Mouse (Mus musculus) layer of hippocampus, postnatal 10 days (tissue): ENCODE measurements around the gene Asphd2. TPM values are rescaled to one million over a fixed set of nuclear protein-coding genes. Genes with fewer than 3 reads are reported as not detected.
A peak's percentile ranks its signal among the peaks of the same experiment; 100 is the strongest.
"Not testable (repeated sequence)": the region's sequence is repeated elsewhere in the genome, so short reads cannot be mapped to it uniquely, and the experiment has no call there.

Experiments used
- DNase-seq, 2 experiments: peaks; one replicate each; pipeline ENCODE4 v3.0.0; 2021; ENCODE audit warnings: low spot score in 2 of 2
- long read RNA-seq: library from polyadenylated mRNA; stranded (forward); transcript quantifications from one replicate; pipeline ENCODE4 v2.0.0, GENCODE M21; 2023
- total RNA-seq, 2 experiments: library from RNA; stranded (reverse); gene quantifications; 2 replicates each; pipeline ENCODE4 v1.2.3; 2021

Asphd2 gene
- total RNA-seq, result 100 to 1,000 TPM; 150 to 151 TPM
- long read RNA-seq, transcript Asphd2-201 (3 exons, 2,678 nt), result major isoform, 13 of 228 reads
- long read RNA-seq, partial matches to known transcripts, result 7 of 228 reads
- long read RNA-seq, other reads (novel, unspliced or antisense), result 208 of 228 reads

DNA sequence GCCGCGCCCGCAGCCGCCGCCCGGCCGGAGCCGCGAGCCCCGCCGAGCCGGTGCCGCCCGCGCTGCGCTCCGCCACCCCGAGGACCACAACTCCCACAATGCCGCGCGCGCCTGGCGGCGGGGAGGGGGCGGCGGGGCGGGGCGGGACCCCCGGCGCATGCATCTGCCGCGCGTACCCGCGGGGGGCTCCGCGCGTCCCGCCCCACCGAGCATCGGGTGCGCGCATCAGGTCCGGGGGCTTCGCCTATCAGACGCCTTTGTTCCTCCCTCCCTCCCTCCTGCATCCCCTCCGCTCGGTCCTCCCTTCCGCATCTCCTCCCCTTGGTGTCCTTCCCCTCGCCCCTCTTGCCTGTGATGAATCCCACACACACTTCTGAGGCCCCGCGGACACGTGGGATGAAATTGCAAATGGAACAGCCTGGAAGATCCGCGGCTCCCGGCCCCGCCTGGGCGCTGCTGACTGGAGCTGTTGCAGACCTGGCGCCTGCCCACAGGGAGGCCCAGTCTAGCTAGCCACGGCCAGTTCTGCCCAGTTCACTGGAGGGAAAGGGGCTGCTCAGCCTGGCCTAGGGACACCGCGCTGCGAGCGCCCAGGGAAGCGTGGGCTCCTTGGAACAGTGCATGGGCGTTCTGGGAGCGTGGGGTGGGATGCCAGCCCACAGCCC lies at the start of gene Asphd2:
TSS of gene Asphd2 (minus strand) at position 88 of the 665 bp plus-strand sequence.
- DNase-seq, result peak; percentile 82 to 86

GRCm38 (mm10) chr5:112438535-112438934 lies 43.9 kb upstream of the Asphd2 start:
- DNase-seq, result no peak

- DNase-seq, result peak; percentile 92
These were observed 38.3 kb upstream of the Asphd2 start for GRCm38 (mm10) chr5:112433004-112433403.

GRCm38 (mm10) chr5:112432033-112432432 lies 37.4 kb upstream of the Asphd2 start:
- no peak for DNase-seq

GRCm38 (mm10) chr5:112431120-112431775 lies 36.6 kb upstream of the Asphd2 start:
- DNase-seq, result no peak

- peak; percentile 76 to 85 for DNase-seq
These were observed 34.3 kb upstream of the Asphd2 start for GRCm38 (mm10) chr5:112428944-112429343.

GRCm38 (mm10) chr5:112427283-112427682 lies 32.6 kb upstream of the Asphd2 start:
- peak; percentile 84 to 86 for DNase-seq

DNA sequence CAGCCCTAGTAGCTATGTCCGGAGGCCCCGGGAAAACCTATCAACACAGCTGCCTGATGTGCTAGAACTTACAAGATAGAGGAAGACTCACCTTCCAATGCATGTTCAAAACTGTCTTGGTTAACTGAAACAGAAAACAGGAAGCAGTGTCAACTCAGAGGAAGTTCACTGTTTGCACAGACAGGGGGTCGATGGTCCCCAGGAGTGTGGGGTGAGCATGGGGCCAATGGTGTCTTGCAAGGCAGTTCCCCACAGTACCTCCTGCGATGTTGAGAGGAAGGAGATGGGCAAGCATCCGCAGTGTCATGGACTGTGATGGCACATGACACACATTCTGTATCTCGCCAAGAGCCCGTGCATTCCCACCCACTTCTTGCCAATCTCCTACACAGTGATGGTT lies 32.0 kb upstream of the Asphd2 start:
- no peak for DNase-seq

- no peak for DNase-seq
These were observed 24.9 kb upstream of the Asphd2 start for GRCm38 (mm10) chr5:112419535-112419934.

DNA sequence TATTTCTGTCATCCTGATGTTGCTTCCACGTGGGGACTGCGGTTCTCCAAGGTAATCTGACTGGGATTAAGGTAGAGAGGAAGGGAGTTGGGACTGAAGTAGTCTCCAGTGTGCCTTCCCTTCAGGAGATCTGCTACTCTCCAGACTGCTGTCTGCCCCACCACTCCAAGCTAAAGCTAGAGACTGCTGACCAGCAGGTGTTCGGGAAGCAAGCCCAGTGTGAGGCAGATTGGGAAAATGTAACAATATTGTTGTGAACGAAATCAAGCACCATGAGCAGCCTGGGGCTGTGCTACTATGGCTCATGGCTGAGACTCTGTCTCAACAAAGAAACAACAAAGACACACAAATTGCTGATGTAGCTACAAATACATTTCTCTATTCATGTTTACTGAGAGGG lies 23.4 kb upstream of the Asphd2 start:
- DNase-seq, result no peak

- DNase-seq, result no peak
These were observed 22.0 kb upstream of the Asphd2 start for GRCm38 (mm10) chr5:112416673-112417072.

GRCm38 (mm10) chr5:112412781-112413180 lies 18.1 kb upstream of the Asphd2 start:
- DNase-seq, result not testable (repeated sequence)

DNA sequence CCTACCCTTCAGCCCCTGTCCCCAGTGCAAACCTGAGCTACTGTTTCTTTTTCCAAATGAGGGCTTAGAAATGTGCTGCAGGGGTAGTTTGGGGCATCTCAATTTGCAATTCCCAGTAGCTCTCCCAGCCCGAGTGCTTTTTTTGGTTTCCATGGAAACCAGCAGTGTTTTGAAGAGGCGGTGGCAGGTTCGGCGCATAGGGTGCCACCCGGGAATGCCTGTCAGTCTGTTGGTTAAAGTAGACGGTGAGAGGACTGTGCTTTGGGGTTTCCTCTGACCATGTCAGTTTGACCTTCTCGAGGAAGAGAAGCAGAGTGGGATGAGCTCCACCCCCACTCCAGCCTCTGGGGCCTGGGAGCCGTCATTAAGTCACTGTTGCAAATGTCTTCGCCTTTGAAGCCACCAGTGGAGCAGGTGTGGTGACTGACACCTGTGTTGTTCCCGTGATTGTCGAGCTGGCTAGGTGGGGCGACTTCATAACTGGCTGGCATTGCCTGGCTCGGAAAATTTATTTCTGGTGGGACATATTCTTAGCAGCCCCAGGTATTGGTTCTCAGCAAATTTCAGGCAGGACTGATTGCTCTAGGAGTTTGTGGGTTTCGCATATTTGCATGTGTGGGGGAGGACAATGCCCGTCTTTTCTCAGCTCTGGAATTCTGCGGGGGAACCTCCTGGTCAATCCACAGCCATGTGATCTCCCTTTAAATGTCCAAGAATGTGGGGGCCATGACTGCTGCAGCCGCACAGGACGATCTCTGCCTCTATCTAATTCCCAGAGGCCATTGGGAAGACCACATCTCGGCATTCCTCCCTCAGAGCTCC lies 17.1 kb upstream of the Asphd2 start:
- DNase-seq, result peak in 1 of 2 experiments; percentile 47

- peak in 1 of 2 experiments; percentile 42 for DNase-seq
These were observed 16.4 kb upstream of the Asphd2 start for GRCm38 (mm10) chr5:112411072-112411471.

DNA sequence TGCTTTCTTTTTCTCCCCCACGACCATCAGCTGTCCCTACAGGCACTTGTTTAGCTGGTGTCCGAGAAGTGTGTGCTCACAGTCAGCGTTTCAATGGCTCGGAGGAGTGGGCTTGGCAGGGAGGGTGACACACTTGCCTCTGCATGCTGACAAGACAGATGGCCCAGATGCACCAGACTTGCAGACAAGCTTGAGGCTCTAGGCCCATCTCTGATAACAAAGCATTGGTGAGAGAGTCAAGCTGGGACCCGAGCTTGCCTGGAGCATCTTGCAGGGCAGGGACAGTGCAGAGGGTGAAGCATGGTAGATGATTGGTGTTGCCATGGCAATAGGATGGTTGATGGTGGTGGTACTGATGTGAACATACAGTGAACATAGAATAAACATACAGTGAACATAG lies 14.6 kb upstream of the Asphd2 start:
- no peak for DNase-seq

DNA sequence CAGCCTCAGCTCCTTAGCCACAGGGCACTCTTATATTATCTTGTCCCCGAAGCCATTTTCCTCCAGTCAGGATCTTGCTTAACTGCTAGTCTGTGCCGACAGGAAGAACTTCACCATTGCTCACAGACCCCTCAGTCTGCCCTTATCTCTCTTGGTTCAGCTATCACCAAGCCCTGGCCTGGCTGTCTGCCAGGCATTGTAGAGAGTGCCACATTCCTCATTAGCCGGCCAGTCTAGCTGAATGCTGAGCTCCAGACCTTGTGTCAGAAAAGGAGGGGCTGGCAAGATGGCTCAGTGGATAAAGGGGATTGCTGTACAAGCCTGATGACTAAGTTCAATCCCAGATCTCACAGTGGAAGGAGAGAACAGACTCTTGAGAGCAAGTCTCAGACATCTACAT lies 11.4 kb upstream of the Asphd2 start:
- DNase-seq, result no peak

- no peak for DNase-seq
These were observed 7.8 kb upstream of the Asphd2 start for GRCm38 (mm10) chr5:112402437-112402836.

- no peak for DNase-seq
These were observed 4.6 kb upstream of the Asphd2 start for GRCm38 (mm10) chr5:112399284-112399683.

DNA sequence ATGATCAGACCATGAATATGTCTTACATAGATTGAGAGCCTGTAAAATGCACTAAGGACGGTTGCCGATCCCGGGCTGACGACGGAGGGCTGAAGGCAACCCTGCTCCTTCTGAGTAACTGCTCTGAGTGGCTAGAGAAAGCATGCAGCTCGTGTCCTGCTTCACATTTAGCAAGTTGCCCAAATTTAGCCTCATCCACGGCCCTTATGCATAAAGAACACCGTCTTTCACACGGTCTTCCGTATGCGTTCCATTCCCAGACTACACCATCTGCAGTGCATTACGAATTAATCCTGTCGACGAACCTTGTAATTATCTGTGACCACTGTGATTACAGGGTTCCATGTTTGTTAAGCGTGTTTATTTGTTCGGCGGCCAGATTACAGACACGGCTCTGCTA lies 1.4 kb upstream of the Asphd2 start:
- no peak for DNase-seq

- DNase-seq, result no peak
These were observed 277 bp downstream of the Asphd2 start for GRCm38 (mm10) chr5:112394415-112394763.

DNA sequence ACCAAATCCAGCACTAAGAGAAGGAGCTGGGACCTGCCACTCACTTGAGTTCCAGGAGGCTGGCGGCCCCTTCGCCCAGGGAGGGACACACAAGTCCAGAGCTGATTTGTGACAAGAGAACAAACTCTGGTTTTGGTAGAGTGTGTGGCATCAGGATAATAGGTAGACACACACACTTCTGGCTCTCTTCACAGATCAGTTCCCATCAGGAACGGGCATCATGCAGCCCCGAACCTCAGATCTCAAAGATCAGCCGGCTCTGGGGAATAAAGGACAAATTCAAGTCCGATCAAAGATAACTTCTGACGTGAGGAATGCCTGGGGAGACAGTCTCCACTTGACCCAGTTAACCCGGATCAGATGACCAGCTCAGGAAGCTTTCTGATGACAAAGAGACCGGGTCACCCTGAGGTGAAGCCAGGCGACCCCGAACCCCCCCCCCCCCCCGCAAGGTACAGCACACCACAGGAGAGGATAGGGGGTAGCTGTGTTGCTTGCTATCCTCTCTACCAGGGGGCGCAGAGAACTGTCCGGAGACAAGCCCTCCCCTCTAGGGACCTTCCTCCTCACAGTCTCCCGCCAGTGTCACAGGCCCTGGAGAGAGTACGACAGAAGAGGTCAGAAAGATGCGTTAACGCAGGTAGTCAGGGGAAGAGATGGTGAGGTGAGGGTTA lies 788 bp downstream of the Asphd2 start:
- no peak for DNase-seq
